Mouse (Mus musculus) urinary bladder, adult 18-20 months (tissue): ENCODE results near the gene H2-M10.2.
A peak's percentile ranks its signal among the peaks of the same experiment; 100 is the strongest.

Experiments used
- DNase-seq, 2 experiments: peaks; one replicate each; pipeline ENCODE4 v3.0.0; 2022; ENCODE audit warnings: low spot score in 2 of 2, mixed read lengths in 2 of 2

Gene H2-M10.2

GRCm38 (mm10) chr17:36252250-36252876, 33.9 kb downstream of the H2-M10.2 start:
- peak in 1 of 2 experiments; percentile 42 for DNase-seq

- no peak for DNase-seq
These were observed 37.4 kb downstream of the H2-M10.2 start for GRCm38 (mm10) chr17:36248886-36249285.

GRCm38 (mm10) chr17:36245741-36246140, 40.5 kb downstream of the H2-M10.2 start:
- DNase-seq, result no peak

- DNase-seq, result no peak
These were observed 42.3 kb downstream of the H2-M10.2 start for GRCm38 (mm10) chr17:36244031-36244430.

GRCm38 (mm10) chr17:36240637-36241213, 45.6 kb downstream of the H2-M10.2 start:
- DNase-seq, result no peak

- peak in 1 of 2 experiments; percentile 50 for DNase-seq
These were observed 48.9 kb downstream of the H2-M10.2 start for GRCm38 (mm10) chr17:36237321-36237921.

- DNase-seq, result peak in 1 of 2 experiments; percentile 30
These were observed 51.0 kb downstream of the H2-M10.2 start for GRCm38 (mm10) chr17:36235300-36235699.
